Mouse (Mus musculus): Measurements from ENCODE around the gene Gan. TPM values are rescaled to one million over a fixed set of nuclear protein-coding genes. Genes with fewer than 3 reads are reported as not detected.

The Gan gene
- polyA plus RNA-seq (2014; fragmentation: Illumina TruSeq; extraction: RNeasy Lipid Tissue Mini Kit (QIAGEN cat#74804); ENCODE audit: low read depth, low replicate concordance) = 0.87 TPM

DNA sequence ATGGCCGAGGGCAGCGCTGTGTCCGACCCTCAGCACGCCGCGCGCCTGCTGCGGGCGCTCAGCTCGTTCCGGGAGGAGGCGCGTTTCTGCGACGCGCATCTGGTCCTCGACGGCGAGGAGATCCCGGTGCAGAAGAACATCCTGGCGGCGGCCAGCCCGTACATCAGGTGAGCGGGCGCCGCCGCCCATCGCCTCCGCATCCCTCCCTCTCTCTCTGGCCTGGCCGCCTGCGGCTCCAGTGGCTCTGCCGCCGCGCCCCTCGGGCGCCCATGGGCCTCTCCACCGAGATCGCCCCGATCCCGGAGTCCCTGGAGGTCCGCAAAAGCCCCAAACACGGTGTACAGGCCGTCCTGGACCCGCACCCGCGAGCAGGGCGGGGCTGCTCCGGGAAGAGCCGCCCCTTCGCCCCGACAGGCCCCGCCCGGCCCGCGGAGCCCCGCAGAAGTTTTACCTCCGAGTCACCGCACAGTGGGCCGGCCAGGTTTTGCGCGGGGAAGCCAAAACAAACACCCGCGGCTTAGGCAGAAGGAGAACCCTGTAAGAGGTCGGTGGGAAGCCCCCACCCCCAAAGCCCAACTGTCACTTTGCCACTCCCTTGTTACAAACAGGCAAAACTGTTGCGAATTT, at the start of gene Gan:
Gene Gan (plus strand): TSS at position 1 of the 627 bp plus-strand sequence.

DNA sequence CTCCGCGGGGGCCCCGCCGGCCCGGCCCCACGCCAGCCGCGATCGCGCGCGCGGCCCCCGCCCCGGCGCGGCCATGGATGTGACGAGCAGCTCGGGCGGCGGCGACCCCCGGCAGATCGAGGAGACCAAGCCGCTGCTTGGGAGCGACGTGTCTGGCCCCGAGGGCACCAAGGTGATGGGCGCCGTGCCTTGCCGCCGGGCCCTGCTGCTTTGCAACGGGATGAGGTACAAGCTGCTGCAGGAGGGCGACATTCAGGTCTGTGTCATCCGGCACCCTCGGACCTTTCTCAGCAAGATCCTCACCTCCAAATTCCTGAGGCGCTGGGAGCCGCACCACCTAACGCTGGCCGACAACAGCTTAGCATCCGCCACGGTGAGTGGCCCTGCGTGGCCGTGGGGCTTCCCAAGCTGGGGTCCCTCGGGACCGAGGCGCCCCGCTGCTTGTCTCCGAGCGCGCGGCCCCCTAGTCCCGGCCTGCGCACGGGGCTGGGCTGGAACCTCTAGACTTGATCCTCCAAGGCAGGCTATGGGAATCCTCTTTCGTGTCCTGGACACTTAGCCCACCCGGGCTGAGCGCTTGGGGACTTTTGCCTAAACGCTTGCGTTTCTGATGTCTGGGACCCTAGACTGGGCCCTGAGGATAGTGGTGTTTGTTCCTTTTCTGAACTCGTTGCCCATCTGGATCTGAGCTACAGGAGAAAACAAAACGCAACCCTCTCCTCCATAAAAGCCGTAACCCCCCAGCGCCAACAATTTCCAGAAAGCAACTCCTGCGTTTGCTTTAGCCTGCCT, 99.3 kb downstream of the Gan start, which contains the start of gene Cmip:
Gene Cmip (plus strand): TSS at position 36 of the 792 bp plus-strand sequence.

Other genes with a start within 250 kb of the Gan start
- gene Cmc2, start 236.7 kb upstream of the Gan start, polyA plus RNA-seq (2014; fragmentation: Illumina TruSeq; extraction: RNeasy Lipid Tissue Mini Kit (QIAGEN cat#74804); ENCODE audit: low read depth, low replicate concordance) = 3.8 TPM
- gene Cenpn, start 236.4 kb upstream of the Gan start, polyA plus RNA-seq (2014; fragmentation: Illumina TruSeq; extraction: RNeasy Lipid Tissue Mini Kit (QIAGEN cat#74804); ENCODE audit: low read depth, low replicate concordance) = 0.48 TPM
- 2.6 TPM for gene Atmin, start 214.7 kb upstream of the Gan start, polyA plus RNA-seq (2014; fragmentation: Illumina TruSeq; extraction: RNeasy Lipid Tissue Mini Kit (QIAGEN cat#74804); ENCODE audit: low read depth, low replicate concordance)
- 0.13 TPM for gene 1700030J22Rik, start 179.2 kb upstream of the Gan start, polyA plus RNA-seq (2014; fragmentation: Illumina TruSeq; extraction: RNeasy Lipid Tissue Mini Kit (QIAGEN cat#74804); ENCODE audit: low read depth, low replicate concordance)
- gene Gcsh, start 164.6 kb upstream of the Gan start, polyA plus RNA-seq (2014; fragmentation: Illumina TruSeq; extraction: RNeasy Lipid Tissue Mini Kit (QIAGEN cat#74804); ENCODE audit: low read depth, low replicate concordance) = 236 TPM
- gene Pkd1l2, start 75.7 kb upstream of the Gan start, polyA plus RNA-seq (2014; fragmentation: Illumina TruSeq; extraction: RNeasy Lipid Tissue Mini Kit (QIAGEN cat#74804); ENCODE audit: low read depth, low replicate concordance) = not detected
- 2.9 TPM for gene Bco1, start 62.3 kb upstream of the Gan start, polyA plus RNA-seq (2014; fragmentation: Illumina TruSeq; extraction: RNeasy Lipid Tissue Mini Kit (QIAGEN cat#74804); ENCODE audit: low read depth, low replicate concordance)
- 1.2 TPM for gene Cmip, start 98.9 kb downstream of the Gan start, polyA plus RNA-seq (2014; fragmentation: Illumina TruSeq; extraction: RNeasy Lipid Tissue Mini Kit (QIAGEN cat#74804); ENCODE audit: low read depth, low replicate concordance)